Mouse (Mus musculus) midbrain, embryonic 10.5 days (tissue): Measurements from ENCODE around the gene Pdzk1. TPM values are rescaled to one million over a fixed set of nuclear protein-coding genes. Genes with fewer than 3 reads are reported as not detected.

ENCODE experiments used
- polyA plus RNA-seq: library from polyadenylated mRNA; unstranded; fragments of >200 nt; fragmentation: Nextera tagmentation; extraction: Ambion mirVana; gene quantifications from 2 replicates; pipeline ENCODE4 v1.2.1, GENCODE M21; 2016

The Pdzk1 gene
- polyA plus RNA-seq, 1 experiment from 2014 or later: 0.57 TPM

Other genes starting within 250 kb of the Pdzk1 start
- 25.2 and 31.8 TPM in 2 replicates for gene Polr3gl, start 235.1 kb upstream of the Pdzk1 start, polyA plus RNA-seq
- 1.0 and 1.7 TPM in 2 replicates for gene Ankrd34a, start 232.6 kb upstream of the Pdzk1 start, polyA plus RNA-seq
- gene Lix1l, start 228.1 kb upstream of the Pdzk1 start, polyA plus RNA-seq: 5.3 and 5.7 TPM in 2 replicates
- gene Rbm8a, start 199.4 kb upstream of the Pdzk1 start, polyA plus RNA-seq: 205 and 215 TPM in 2 replicates
- gene Pex11b, start 193.9 kb upstream of the Pdzk1 start, polyA plus RNA-seq: 38.5 and 40.8 TPM in 2 replicates
- gene Gm42957, start 193.8 kb upstream of the Pdzk1 start, polyA plus RNA-seq: 0.15 and 0.21 TPM in 2 replicates
- 0.36 and 0.64 TPM in 2 replicates for gene Itga10, start 183.7 kb upstream of the Pdzk1 start, polyA plus RNA-seq
- 0.06 and 0.29 TPM in 2 replicates for gene Ankrd35, start 159.2 kb upstream of the Pdzk1 start, polyA plus RNA-seq
- 50.6 and 57.3 TPM in 2 replicates for gene Pias3, start 132.9 kb upstream of the Pdzk1 start, polyA plus RNA-seq
- 16.6 and 20.0 TPM in 2 replicates for gene Nudt17, start 120.7 kb upstream of the Pdzk1 start, polyA plus RNA-seq
- 44.3 and 47.0 TPM in 2 replicates for gene Polr3c, start 101.7 kb upstream of the Pdzk1 start, polyA plus RNA-seq
- 73.0 and 73.5 TPM in 2 replicates for gene Rnf115, start 101.6 kb upstream of the Pdzk1 start, polyA plus RNA-seq
- 0.10 and 0.22 TPM in 2 replicates for gene Cd160, start 67 bp downstream of the Pdzk1 start, polyA plus RNA-seq
- 7.2 and 10.1 TPM in 2 replicates for gene Gja5, start 75.4 kb downstream of the Pdzk1 start, polyA plus RNA-seq
- gene Gpr89, start 76.1 kb downstream of the Pdzk1 start, polyA plus RNA-seq: 34.6 and 36.7 TPM in 2 replicates
- gene Gja8, start 96.7 kb downstream of the Pdzk1 start, polyA plus RNA-seq: 0.02 TPM in 2 replicates